Mouse (Mus musculus) c-Kit-positive CD71-positive TER-119-negative erythroid progenitor cells, embryonic 14.5 days (primary cell): ENCODE measurements around the gene Cyp2a22.
"Not testable (repeated sequence)": the region's sequence is repeated elsewhere in the genome, so short reads cannot be mapped to it uniquely, and the experiment has no call there.

ENCODE experiments used
- DNase-seq: peaks from one replicate; pipeline ENCODE4 v3.0.0-alpha.2; 2013; ENCODE audit warnings: low read depth

The Cyp2a22 gene

GRCm38 (mm10) chr7:26939262-26939661, at the start of gene Cyp2a22:
Gene Cyp2a22 (minus strand): TSS chr7:26939384.
- DNase-seq: no peak

DNA sequence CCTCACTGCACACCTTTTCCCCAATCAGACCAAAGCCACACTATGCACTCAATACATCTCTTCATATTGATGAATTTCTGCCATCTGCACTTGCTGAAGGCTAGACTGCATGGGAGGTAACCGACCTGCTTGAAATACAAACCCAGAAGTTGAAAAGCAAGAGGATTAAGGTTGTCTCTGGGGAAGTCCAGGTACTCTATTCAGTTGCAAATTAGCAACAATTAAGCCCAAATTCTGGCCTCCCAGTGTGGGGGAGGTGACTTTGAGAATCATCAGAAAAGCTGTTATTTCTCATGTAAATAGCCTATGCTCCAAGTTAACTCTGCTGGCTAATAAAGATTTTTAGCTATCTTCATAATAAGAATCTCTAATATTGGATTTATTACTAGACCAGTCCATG, 44.0 kb upstream of the Cyp2a22 start:
- DNase-seq: not testable (repeated sequence)

DNA sequence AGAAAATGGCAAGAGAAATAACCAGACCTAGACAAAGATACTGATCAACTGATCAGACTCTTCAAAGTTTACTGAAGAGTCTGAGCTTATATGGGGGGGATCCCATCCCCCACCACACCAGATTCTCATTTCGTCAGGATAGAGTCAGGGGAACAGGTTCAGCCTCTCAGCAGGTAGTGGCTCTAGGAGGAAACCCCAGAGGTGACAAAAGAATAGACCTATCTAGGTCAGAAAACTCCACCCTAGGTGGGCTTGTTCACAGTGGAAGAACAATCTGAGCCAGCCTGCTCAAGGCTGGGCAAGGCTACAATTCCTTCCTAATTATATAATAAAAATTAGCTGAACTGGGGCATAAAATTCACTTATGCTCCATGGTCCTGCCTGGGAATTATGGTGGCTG, 43.4 kb upstream of the Cyp2a22 start:
- no peak for DNase-seq

GRCm38 (mm10) chr7:26981937-26982336, 42.8 kb upstream of the Cyp2a22 start:
- not testable (repeated sequence) for DNase-seq

GRCm38 (mm10) chr7:26981464-26981863, 42.3 kb upstream of the Cyp2a22 start:
- not testable (repeated sequence) for DNase-seq

GRCm38 (mm10) chr7:26962371-26962770, 23.2 kb upstream of the Cyp2a22 start:
- DNase-seq: not testable (repeated sequence)

GRCm38 (mm10) chr7:26953306-26953705, 14.1 kb upstream of the Cyp2a22 start:
- not testable (repeated sequence) for DNase-seq

DNA sequence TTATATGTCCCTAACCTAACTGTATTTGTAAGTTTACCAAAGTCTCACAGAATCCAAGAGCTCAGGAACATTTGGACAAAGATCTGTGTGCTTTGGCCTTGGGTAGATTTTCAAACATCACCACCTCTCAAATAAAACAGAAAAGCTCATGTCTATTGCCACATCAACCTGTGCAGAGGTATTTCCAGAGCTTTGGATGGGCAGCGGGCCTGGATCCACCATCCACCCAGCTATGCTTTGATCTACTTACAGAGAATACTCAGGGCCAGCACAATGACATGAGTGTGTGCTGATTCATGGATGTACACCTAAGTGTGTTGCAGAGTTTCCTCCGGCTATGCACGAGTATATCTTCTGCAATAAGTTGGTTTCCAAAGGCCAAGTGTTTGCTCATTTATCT, 13.5 kb upstream of the Cyp2a22 start:
- DNase-seq: not testable (repeated sequence)

DNA sequence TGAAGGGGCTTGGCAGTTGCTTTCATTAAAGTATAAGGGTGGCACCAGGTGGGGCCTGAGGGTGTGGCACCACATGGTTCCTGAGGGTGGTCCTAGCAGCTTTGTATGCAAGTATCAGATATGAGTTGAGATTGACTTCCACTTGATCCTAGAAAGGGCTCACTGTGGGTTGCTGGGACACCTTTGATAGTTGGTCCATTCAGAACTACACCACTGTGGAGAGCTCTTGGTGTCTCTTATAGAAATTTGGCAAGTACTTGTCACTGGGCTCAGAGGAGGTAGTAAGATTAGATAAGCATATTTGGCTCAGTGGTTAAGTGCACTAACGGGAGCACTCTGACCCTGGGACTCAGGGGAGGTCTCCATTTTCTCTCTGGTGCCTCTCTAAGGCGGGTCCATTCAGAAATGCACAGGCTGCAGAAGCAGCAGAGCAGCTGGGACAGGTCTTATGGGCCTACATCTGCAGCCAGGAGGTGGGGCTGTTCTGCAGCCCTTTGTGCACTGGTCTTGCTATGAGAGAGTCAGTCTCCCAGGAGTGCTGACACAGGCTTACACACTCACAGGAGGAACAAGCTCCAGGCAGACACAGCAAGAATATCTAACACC, 2.2 kb upstream of the Cyp2a22 start:
- not testable (repeated sequence) for DNase-seq

DNA sequence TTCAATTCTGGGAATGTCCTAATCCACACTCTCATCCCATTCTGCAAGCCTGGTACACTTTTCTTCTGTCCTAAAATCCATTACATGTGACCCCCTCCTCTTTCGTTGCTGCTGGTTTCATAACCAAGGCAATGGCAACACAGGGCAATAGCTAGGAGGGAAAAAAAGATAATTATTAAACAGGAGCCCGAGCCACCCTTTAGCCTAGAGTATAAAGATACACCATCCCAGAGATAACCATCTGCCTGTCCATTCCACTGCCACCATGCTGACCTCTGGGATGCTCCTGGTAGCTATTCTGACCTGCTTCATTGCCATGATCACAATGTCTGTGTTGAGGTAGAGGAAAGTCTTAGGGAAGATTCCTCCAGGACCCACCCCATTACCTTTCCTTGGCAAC, 22.1 kb downstream of the Cyp2a22 start:
- not testable (repeated sequence) for DNase-seq
